Mouse (Mus musculus) cerebellum, postnatal 10 days (tissue): ENCODE measurements around the gene Alg6.

Experiments used
- DNase-seq, 2 experiments: peaks; one replicate each; pipeline ENCODE4 v3.0.0; 2021; ENCODE audit warnings: mixed read lengths in 2 of 2

Gene Alg6

GRCm38 (mm10) chr4:99714904-99715782 lies at the start of gene Alg6:
TSS of gene Alg6 (plus strand) at chr4:99715664.
- DNase-seq: peak; percentile 99

GRCm38 (mm10) chr4:99670203-99670851 lies 45.1 kb upstream of the Alg6 start:
- no peak for DNase-seq

GRCm38 (mm10) chr4:99675191-99675590 lies 40.3 kb upstream of the Alg6 start:
- DNase-seq: no peak

- no peak for DNase-seq
Observed at GRCm38 (mm10) chr4:99683941-99684340, 31.5 kb upstream of the Alg6 start.

- DNase-seq: no peak
Observed at GRCm38 (mm10) chr4:99686308-99686707, 29.2 kb upstream of the Alg6 start.

- peak; percentile 86 to 87 for DNase-seq
Observed at GRCm38 (mm10) chr4:99712583-99713183, 2.8 kb upstream of the Alg6 start.

- no peak for DNase-seq
Observed at GRCm38 (mm10) chr4:99713971-99714370, 1.5 kb upstream of the Alg6 start.

GRCm38 (mm10) chr4:99715783-99716416 lies 436 bp downstream of the Alg6 start:
- DNase-seq: no peak

- DNase-seq: no peak
Observed at GRCm38 (mm10) chr4:99717905-99718304, 2.4 kb downstream of the Alg6 start.

- peak in 1 of 2 experiments; percentile 10 for DNase-seq
Observed at GRCm38 (mm10) chr4:99724331-99724730, 8.9 kb downstream of the Alg6 start.

- DNase-seq: no peak
Observed at GRCm38 (mm10) chr4:99725914-99726451, 10.5 kb downstream of the Alg6 start.

- peak in 1 of 2 experiments; percentile 4 for DNase-seq
Observed at GRCm38 (mm10) chr4:99739836-99740235, 24.4 kb downstream of the Alg6 start.

GRCm38 (mm10) chr4:99752426-99752825 lies 37.0 kb downstream of the Alg6 start:
- no peak for DNase-seq

- DNase-seq: no peak
Observed at GRCm38 (mm10) chr4:99766303-99766702, 50.8 kb downstream of the Alg6 start.

GRCm38 (mm10) chr4:99766753-99767152 lies 51.3 kb downstream of the Alg6 start:
- peak; percentile 39 to 42 for DNase-seq

GRCm38 (mm10) chr4:99770555-99770954 lies 55.1 kb downstream of the Alg6 start:
- no peak for DNase-seq

- DNase-seq: peak in 1 of 2 experiments; percentile 7
Observed at GRCm38 (mm10) chr4:99773041-99773440, 57.6 kb downstream of the Alg6 start.

GRCm38 (mm10) chr4:99792365-99792764 lies 76.9 kb downstream of the Alg6 start:
- no peak for DNase-seq
